Mouse (Mus musculus): ENCODE results near the gene Tmem132c. TPM values are rescaled to one million over a fixed set of nuclear protein-coding genes. Genes with fewer than 3 reads are reported as not detected.

The Tmem132c gene
- polyA plus RNA-seq, 1 experiment: 0.06 TPM

- H3K27me3 ChIP-seq (ENCODE audit: control insufficient read depth, insufficient read depth, insufficient read length): no peaks in the 10 kb centered on the region
- no peak overlapping the region for H3K4me3 ChIP-seq (ENCODE audit: insufficient read depth, poor library complexity, severe bottlenecking)
- no peaks in the 10 kb centered on the region for H3K79me3 ChIP-seq (ENCODE audit: low read depth)
- no peaks in the 10 kb centered on the region for H3K79me2 ChIP-seq (ENCODE audit: control insufficient read depth, insufficient read depth)
- H3ac ChIP-seq (ENCODE audit: control insufficient read depth, insufficient read length, low read depth): no peak overlapping the region
- no peak for TF ChIP-seq FOSL1 (IDR thresholded peaks at IDR 0.05; ENCODE audit: insufficient read depth, low read length, poor library complexity, severe bottlenecking)
- TF ChIP-seq CEBPB (IDR thresholded peaks at IDR 0.05; ENCODE audit: low read depth): no peak
- TF ChIP-seq MYOG (IDR thresholded peaks at IDR 0.05; ENCODE audit: control insufficient read depth, extremely low read depth, insufficient read length): no peak
- no peak for TF ChIP-seq MYOD1 (IDR thresholded peaks at IDR 0.05; ENCODE audit: control insufficient read depth, insufficient read length, low read depth)
- no peak for TF ChIP-seq MAX (IDR thresholded peaks at IDR 0.05)
- no peak for TF ChIP-seq CTCF (IDR thresholded peaks at IDR 0.05; ENCODE audit: control insufficient read depth, insufficient read depth, insufficient read length)
- TF ChIP-seq USF1 (IDR thresholded peaks at IDR 0.05; ENCODE audit: low read depth): no peak
- H3K36me3 ChIP-seq (ENCODE audit: control insufficient read depth, insufficient read depth): no peaks in the 10 kb centered on the region
Observed at GRCm38 (mm10) chr5:127375654-127376053, 134.0 kb downstream of the Tmem132c start.

DNA sequence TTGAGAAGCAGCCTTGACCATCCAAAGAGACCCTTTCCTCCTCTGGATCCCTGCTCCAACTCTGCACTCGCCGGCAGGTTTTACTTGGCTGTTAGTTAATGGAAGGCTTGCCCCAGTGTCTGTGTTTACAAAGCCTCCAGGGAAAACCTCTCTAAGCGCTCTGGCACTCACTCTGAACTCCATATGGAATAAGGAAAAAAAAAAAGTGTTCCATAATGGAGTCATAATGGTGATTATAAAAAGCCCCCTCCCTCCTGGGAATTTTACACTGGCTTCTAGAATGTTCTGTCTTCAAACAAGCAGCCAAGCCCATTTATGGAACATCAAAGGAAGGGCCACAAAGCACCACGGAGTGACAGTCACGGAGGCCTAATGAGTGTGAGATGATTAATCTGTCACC, 136.9 kb downstream of the Tmem132c start:
- Histone ChIP-seq H3K4me3 (ENCODE audit: insufficient read depth, poor library complexity, severe bottlenecking) (no peak overlapping the region), H3K27me3 (ENCODE audit: control insufficient read depth, insufficient read depth, insufficient read length) (no peaks in the 10 kb centered on the region), H3K79me2 (ENCODE audit: control insufficient read depth, insufficient read depth) (no peaks in the 10 kb centered on the region), H3K79me3 (ENCODE audit: low read depth) (no peaks in the 10 kb centered on the region), H3ac (ENCODE audit: control insufficient read depth, insufficient read length, low read depth) (no peak overlapping the region), H3K36me3 (ENCODE audit: control insufficient read depth, insufficient read depth) (no peaks in the 10 kb centered on the region)
- TF ChIP-seq MYOD1 (IDR thresholded peaks at IDR 0.05; ENCODE audit: control insufficient read depth, insufficient read length, low read depth): no peak
- no peak for TF ChIP-seq CEBPB (IDR thresholded peaks at IDR 0.05; ENCODE audit: low read depth)
- TF ChIP-seq FOSL1 (IDR thresholded peaks at IDR 0.05; ENCODE audit: insufficient read depth, low read length, poor library complexity, severe bottlenecking): no peak
- TF ChIP-seq MAX (IDR thresholded peaks at IDR 0.05): no peak

DNA sequence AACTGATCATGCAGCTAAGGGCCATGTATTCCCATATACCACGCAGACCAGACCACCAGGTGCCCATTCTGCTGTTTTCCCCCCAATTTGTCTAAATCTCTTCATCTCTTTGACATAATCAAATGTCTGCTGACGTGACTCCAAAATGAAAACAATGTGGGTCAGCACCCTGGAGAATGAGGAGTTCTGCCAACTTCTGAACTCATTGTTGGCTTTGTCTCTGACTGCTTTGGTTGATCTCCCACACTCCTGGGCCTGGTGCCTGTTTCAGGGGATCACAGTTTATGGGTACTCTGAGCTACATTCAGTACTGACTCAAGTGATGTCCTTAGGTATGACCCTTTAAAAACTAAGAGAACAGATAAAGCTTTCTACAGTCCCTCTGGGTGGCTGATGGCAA, 137.7 kb downstream of the Tmem132c start:
- no peaks in the 10 kb centered on the region for H3K27me3 ChIP-seq (ENCODE audit: control insufficient read depth, insufficient read depth, insufficient read length)
- H3K4me3 ChIP-seq (ENCODE audit: insufficient read depth, poor library complexity, severe bottlenecking): no peak overlapping the region
- no peaks in the 10 kb centered on the region for H3K79me3 ChIP-seq (ENCODE audit: low read depth)
- TF ChIP-seq MYOD1 (IDR thresholded peaks at IDR 0.05; ENCODE audit: control insufficient read depth, insufficient read length, low read depth) (no peak), FOSL1 (IDR thresholded peaks at IDR 0.05; ENCODE audit: insufficient read depth, low read length, poor library complexity, severe bottlenecking) (no peak)
- H3K79me2 ChIP-seq (ENCODE audit: control insufficient read depth, insufficient read depth): no peaks in the 10 kb centered on the region
- H3ac ChIP-seq (ENCODE audit: control insufficient read depth, insufficient read length, low read depth): no peak overlapping the region
- no peaks in the 10 kb centered on the region for H3K36me3 ChIP-seq (ENCODE audit: control insufficient read depth, insufficient read depth)

GRCm38 (mm10) chr5:127381216-127381615, 139.6 kb downstream of the Tmem132c start:
- H3K4me3 ChIP-seq (ENCODE audit: insufficient read depth, poor library complexity, severe bottlenecking): no peak overlapping the region
- no peaks in the 10 kb centered on the region for H3K79me2 ChIP-seq (ENCODE audit: control insufficient read depth, insufficient read depth)
- no peak for TF ChIP-seq MYOD1 (IDR thresholded peaks at IDR 0.05; ENCODE audit: control insufficient read depth, insufficient read length, low read depth)
- TF ChIP-seq MAX (IDR thresholded peaks at IDR 0.05): no peak
- no peak for TF ChIP-seq CTCF (IDR thresholded peaks at IDR 0.05; ENCODE audit: control insufficient read depth, insufficient read depth, insufficient read length)
- TF ChIP-seq FOSL1 (IDR thresholded peaks at IDR 0.05; ENCODE audit: insufficient read depth, low read length, poor library complexity, severe bottlenecking): no peak
- no peak for TF ChIP-seq USF1 (IDR thresholded peaks at IDR 0.05; ENCODE audit: low read depth)
- no peak for TF ChIP-seq MYOG (IDR thresholded peaks at IDR 0.05; ENCODE audit: control insufficient read depth, extremely low read depth, insufficient read length)
- H3ac ChIP-seq (ENCODE audit: control insufficient read depth, insufficient read length, low read depth): no peak overlapping the region
- no peaks in the 10 kb centered on the region for H3K79me3 ChIP-seq (ENCODE audit: low read depth)
- H3K36me3 ChIP-seq (ENCODE audit: control insufficient read depth, insufficient read depth): no peaks in the 10 kb centered on the region
- H3K27me3 ChIP-seq (ENCODE audit: control insufficient read depth, insufficient read depth, insufficient read length): no peaks in the 10 kb centered on the region

GRCm38 (mm10) chr5:127382571-127382970, 141.0 kb downstream of the Tmem132c start:
- H3K36me3 ChIP-seq (ENCODE audit: control insufficient read depth, insufficient read depth): no peaks in the 10 kb centered on the region
- H3K79me2 ChIP-seq (ENCODE audit: control insufficient read depth, insufficient read depth): no peaks in the 10 kb centered on the region
- no peaks in the 10 kb centered on the region for H3K27me3 ChIP-seq (ENCODE audit: control insufficient read depth, insufficient read depth, insufficient read length)
- no peak overlapping the region for H3K4me3 ChIP-seq (ENCODE audit: insufficient read depth, poor library complexity, severe bottlenecking)
- H3ac ChIP-seq (ENCODE audit: control insufficient read depth, insufficient read length, low read depth): no peak overlapping the region
- H3K79me3 ChIP-seq (ENCODE audit: low read depth): no peaks in the 10 kb centered on the region
- TF ChIP-seq USF1 (IDR thresholded peaks at IDR 0.05; ENCODE audit: low read depth) (no peak), FOSL1 (IDR thresholded peaks at IDR 0.05; ENCODE audit: insufficient read depth, low read length, poor library complexity, severe bottlenecking) (no peak), MAX (IDR thresholded peaks at IDR 0.05) (no peak), CTCF (IDR thresholded peaks at IDR 0.05; ENCODE audit: control insufficient read depth, insufficient read depth, insufficient read length) (no peak), CEBPB (IDR thresholded peaks at IDR 0.05; ENCODE audit: low read depth) (no peak), MYOG (IDR thresholded peaks at IDR 0.05; ENCODE audit: control insufficient read depth, extremely low read depth, insufficient read length) (no peak), MYOD1 (IDR thresholded peaks at IDR 0.05; ENCODE audit: control insufficient read depth, insufficient read length, low read depth) (no peak)

- H3K79me2 ChIP-seq (ENCODE audit: control insufficient read depth, insufficient read depth): no peaks in the 10 kb centered on the region
- no peak overlapping the region for H3ac ChIP-seq (ENCODE audit: control insufficient read depth, insufficient read length, low read depth)
- no peaks in the 10 kb centered on the region for H3K79me3 ChIP-seq (ENCODE audit: low read depth)
- no peaks in the 10 kb centered on the region for H3K27me3 ChIP-seq (ENCODE audit: control insufficient read depth, insufficient read depth, insufficient read length)
- no peak for TF ChIP-seq CEBPB (IDR thresholded peaks at IDR 0.05; ENCODE audit: low read depth)
- TF ChIP-seq USF1 (IDR thresholded peaks at IDR 0.05; ENCODE audit: low read depth): no peak
- no peak for TF ChIP-seq FOSL1 (IDR thresholded peaks at IDR 0.05; ENCODE audit: insufficient read depth, low read length, poor library complexity, severe bottlenecking)
- TF ChIP-seq CTCF (IDR thresholded peaks at IDR 0.05; ENCODE audit: control insufficient read depth, insufficient read depth, insufficient read length): no peak
- TF ChIP-seq MAX (IDR thresholded peaks at IDR 0.05): no peak
- no peak for TF ChIP-seq MYOD1 (IDR thresholded peaks at IDR 0.05; ENCODE audit: control insufficient read depth, insufficient read length, low read depth)
- no peak for TF ChIP-seq MYOG (IDR thresholded peaks at IDR 0.05; ENCODE audit: control insufficient read depth, extremely low read depth, insufficient read length)
- H3K36me3 ChIP-seq (ENCODE audit: control insufficient read depth, insufficient read depth): no peaks in the 10 kb centered on the region
- no peak overlapping the region for H3K4me3 ChIP-seq (ENCODE audit: insufficient read depth, poor library complexity, severe bottlenecking)
Observed at GRCm38 (mm10) chr5:127391187-127391586, 149.6 kb downstream of the Tmem132c start.
